Mouse (Mus musculus) G1E (cell line): ENCODE measurements around the gene Map3k6. TPM values are rescaled to one million over a fixed set of nuclear protein-coding genes. Genes with fewer than 3 reads are reported as not detected.

Source experiments
- ATAC-seq: 2 replicates; pipeline ENCODE4 v1.8.0; 2016; ENCODE audit warnings: mild to moderate bottlenecking; ENCODE audit not compliant: insufficient number of reproducible peaks, poor library complexity, low FRiP score, severe bottlenecking; ENCODE audit errors: extremely low read depth
- DNase-seq: peaks from one replicate; pipeline ENCODE4 v3.0.0; 2012; ENCODE audit warnings: low spot score
- H3K27me3 ChIP-seq: 2 replicates; pipeline ENCODE4 v1.6.1; 2012; ENCODE audit warnings: mild to moderate bottlenecking, low read length, inconsistent platforms; ENCODE audit not compliant: insufficient read depth
- H3K36me3 ChIP-seq: replicated peaks from 2 replicates; pipeline ENCODE3; 2012; ENCODE audit warnings: mild to moderate bottlenecking, inconsistent platforms
- H3K4me1 ChIP-seq: 2 replicates; pipeline ENCODE4 v1.6.1; 2012; ENCODE audit warnings: low read depth, low read length, inconsistent platforms, mixed read lengths; ENCODE audit not compliant: insufficient read depth
- H3K4me3 ChIP-seq: 2 replicates; pipeline ENCODE4 v1.5.1; 2012; ENCODE audit warnings: low read depth, mild to moderate bottlenecking, inconsistent platforms, low read length, moderate library complexity, mixed read lengths
- H3K9me3 ChIP-seq: replicated peaks from 2 replicates; pipeline ENCODE4 v1.6.1; 2012; ENCODE audit warnings: inconsistent platforms
- CTCF ChIP-seq: IDR thresholded peaks from 2 replicates; pipeline ENCODE4 v1.5.1; 2012; ENCODE audit warnings: low read depth, low read length, inconsistent platforms, mixed read lengths
- GATA1 ChIP-seq: IDR thresholded peaks from 2 replicates; pipeline ENCODE4 v1.6.1; 2012; ENCODE audit warnings: borderline replicate concordance, low read length, inconsistent platforms, mixed read lengths
- GATA2 ChIP-seq: IDR thresholded peaks from 2 replicates; pipeline ENCODE4 v1.6.1; 2012; ENCODE audit warnings: low read depth, low read length, inconsistent platforms, borderline replicate concordance
- POLR2AphosphoS5 ChIP-seq: IDR thresholded peaks from 2 replicates; pipeline ENCODE4 v1.6.1; 2012; ENCODE audit warnings: low read depth, low read length, inconsistent platforms; ENCODE audit not compliant: insufficient replicate concordance
- TAL1 ChIP-seq: conservative IDR thresholded peaks from 2 replicates; pipeline ENCODE4 v1.6.1; 2012; ENCODE audit warnings: low read depth, low read length, inconsistent platforms, mixed read lengths
- polyA plus RNA-seq: library from polyadenylated mRNA; stranded (reverse); fragments of >175 nt; gene quantifications from 2 replicates; pipeline ENCODE4 v1.2.3, GENCODE M21; 2012
- total RNA-seq, 2 experiments: library from RNA; stranded (forward) in 1 of 2; stranded (reverse) in 1 of 2; fragments of 200-1000 nt in 1 of 2; fragments of >200 nt in 1 of 2; fragmentation: Nextera tagmentation in 1 of 2; gene quantifications; 2 replicates each; pipeline ENCODE4 v1.2.3; 2014 to 2017

Map3k6 gene
- total and polyA plus RNA-seq, 3 experiments, result 27.6 to 85.3 (median 28.4) TPM

GRCm38 (mm10) chr4:133212562-133213267 lies 27.9 kb upstream of the Map3k6 start:
- no peaks in the 10 kb centered on the region for H3K36me3 ChIP-seq

GRCm38 (mm10) chr4:133213268-133213590 lies 27.4 kb upstream of the Map3k6 start:
- DNase-seq (no peak), ATAC-seq (no peak)
- no peaks in the 10 kb centered on the region for H3K36me3 ChIP-seq
- H3K4me3 ChIP-seq, result peak overlapping the region; percentile 72; the same call in 1 of the 2 replicates
- H3K4me1 ChIP-seq, result peaks cover 43% of the 10 kb centered on the region
- no peaks in the 10 kb centered on the region for H3K9me3 ChIP-seq
- no peak for TF ChIP-seq GATA1
- TF ChIP-seq CTCF, result no peak
- TF ChIP-seq POLR2AphosphoS5, result no peak
- TF ChIP-seq TAL1, result no peak
- TF ChIP-seq GATA2, result no peak
- H3K27me3 ChIP-seq, result peaks cover 60% of the 10 kb centered on the region

More at GRCm38 (mm10) chr4:133212562-133213267, 27.9 kb upstream of the Map3k6 start:
- peak; percentile 73 for ATAC-seq
- TF ChIP-seq GATA1 (no peak), GATA2 (no peak), CTCF (no peak), TAL1 (no peak), POLR2AphosphoS5 (no peak)
- peak; percentile 68 for DNase-seq
- peaks cover 38% of the 10 kb centered on the region for H3K4me1 ChIP-seq
- H3K9me3 ChIP-seq, result no peaks in the 10 kb centered on the region
- H3K27me3 ChIP-seq, result peaks cover 63% of the 10 kb centered on the region
- peak overlapping the region; percentile 72 for H3K4me3 ChIP-seq

GRCm38 (mm10) chr4:133213661-133214060 lies 27.0 kb upstream of the Map3k6 start:
- TF ChIP-seq POLR2AphosphoS5 (no peak), GATA1 (no peak), TAL1 (no peak), CTCF (no peak), GATA2 (no peak)
- Histone ChIP-seq H3K36me3 (no peaks in the 10 kb centered on the region), H3K4me3 (no peak overlapping the region), H3K9me3 (no peaks in the 10 kb centered on the region), H3K4me1 (peaks cover 47% of the 10 kb centered on the region), H3K27me3 (peaks cover 55% of the 10 kb centered on the region)
- ATAC-seq (no peak), DNase-seq (no peak)

- no peak; the same call in 1 of the 2 replicates for ATAC-seq
- peak; percentile 53 for DNase-seq
- peaks cover 47% of the 10 kb centered on the region for H3K27me3 ChIP-seq
- peaks cover 55% of the 10 kb centered on the region for H3K4me1 ChIP-seq
- TF ChIP-seq GATA2 (no peak), GATA1 (no peak), TAL1 (no peak), CTCF (peak; percentile 97)
- no peaks in the 10 kb centered on the region for H3K36me3 ChIP-seq
- H3K9me3 ChIP-seq, result no peaks in the 10 kb centered on the region
- H3K4me3 ChIP-seq, result no peak overlapping the region
These were observed 23.0 kb upstream of the Map3k6 start for GRCm38 (mm10) chr4:133217641-133218040.

- DNase-seq, result no peak
- Histone ChIP-seq H3K36me3 (no peaks in the 10 kb centered on the region), H3K27me3 (peaks cover 47% of the 10 kb centered on the region), H3K4me1 (peaks cover 50% of the 10 kb centered on the region), H3K4me3 (no peak overlapping the region), H3K9me3 (no peaks in the 10 kb centered on the region)
- TF ChIP-seq TAL1, result no peak
- no peak for TF ChIP-seq GATA2
- no peak for TF ChIP-seq POLR2AphosphoS5
- no peak for TF ChIP-seq GATA1
- no peak for TF ChIP-seq CTCF
- no peak for ATAC-seq
These were observed 21.9 kb upstream of the Map3k6 start for GRCm38 (mm10) chr4:133218745-133219144.

GRCm38 (mm10) chr4:133220656-133221055 lies 20.0 kb upstream of the Map3k6 start:
- Histone ChIP-seq H3K4me1 (peaks cover 55% of the 10 kb centered on the region), H3K9me3 (no peaks in the 10 kb centered on the region), H3K36me3 (no peaks in the 10 kb centered on the region), H3K27me3 (peaks cover 57% of the 10 kb centered on the region), H3K4me3 (peak overlapping the region; percentile 16; the same call in 1 of the 2 replicates)
- DNase-seq (no peak), ATAC-seq (no peak)
- no peak for TF ChIP-seq GATA1
- no peak for TF ChIP-seq CTCF

- H3K36me3 ChIP-seq, result no peaks in the 10 kb centered on the region
- peaks cover 56% of the 10 kb centered on the region for H3K27me3 ChIP-seq
- no peak overlapping the region for H3K4me3 ChIP-seq
- DNase-seq (no peak), ATAC-seq (no peak)
- TF ChIP-seq GATA1, result no peak
- peaks cover 55% of the 10 kb centered on the region for H3K4me1 ChIP-seq
- no peaks in the 10 kb centered on the region for H3K9me3 ChIP-seq
These were observed 18.9 kb upstream of the Map3k6 start for GRCm38 (mm10) chr4:133221701-133222100.
